Mouse (Mus musculus) adrenal gland, adult 18-20 months (tissue): ENCODE measurements around the gene Lypd4. TPM values are rescaled to one million over a fixed set of nuclear protein-coding genes. Genes with fewer than 3 reads are reported as not detected.

ENCODE experiments used
- DNase-seq, 2 experiments: peaks; one replicate each; pipeline ENCODE4 v3.0.0; 2021 to 2022; ENCODE audit warnings: low spot score in 2 of 2
- total RNA-seq, 2 experiments: library from RNA; stranded (reverse); gene quantifications; 1 replicate in 1 of 2; 2 replicates in 1 of 2; pipeline ENCODE4 v1.2.3; 2021

Lypd4 gene
- total RNA-seq, 2 experiments from 2014 or later: not detected

GRCm38 (mm10) chr7:24889431-24890220, 19.9 kb upstream of the Lypd4 start:
- no peak for DNase-seq

- no peak for DNase-seq
These were observed 17.4 kb upstream of the Lypd4 start for GRCm38 (mm10) chr7:24887096-24887495.

GRCm38 (mm10) chr7:24886308-24886633, 16.5 kb upstream of the Lypd4 start:
- peak in 1 of 2 experiments; percentile 30 for DNase-seq

GRCm38 (mm10) chr7:24885468-24886307, 15.9 kb upstream of the Lypd4 start:
- no peak for DNase-seq

GRCm38 (mm10) chr7:24884693-24885291, 15.1 kb upstream of the Lypd4 start:
- DNase-seq: no peak

- DNase-seq: peak; percentile 97
These were observed 14.4 kb upstream of the Lypd4 start, which contains the start of gene Rps19 for GRCm38 (mm10) chr7:24883896-24884692. Gene Rps19, plus strand, starts transcription at chr7:24884371.

GRCm38 (mm10) chr7:24882416-24883199, 12.9 kb upstream of the Lypd4 start:
- no peak for DNase-seq

- no peak for DNase-seq
These were observed 9.9 kb upstream of the Lypd4 start for GRCm38 (mm10) chr7:24879620-24880019.

GRCm38 (mm10) chr7:24877588-24877987, 7.8 kb upstream of the Lypd4 start:
- no peak for DNase-seq

GRCm38 (mm10) chr7:24869080-24869479, 661 bp downstream of the Lypd4 start:
- no peak for DNase-seq

GRCm38 (mm10) chr7:24864156-24864555, 5.6 kb downstream of the Lypd4 start:
- DNase-seq: no peak

GRCm38 (mm10) chr7:24862853-24863252, 6.9 kb downstream of the Lypd4 start:
- DNase-seq: no peak

- no peak for DNase-seq
These were observed 7.8 kb downstream of the Lypd4 start, which contains the start of gene Gm9844 for GRCm38 (mm10) chr7:24861913-24862312. Gene Gm9844, plus strand, starts transcription at chr7:24862213.

- no peak for DNase-seq
These were observed 10.5 kb downstream of the Lypd4 start for GRCm38 (mm10) chr7:24859234-24859633.

- no peak for DNase-seq
These were observed 13.2 kb downstream of the Lypd4 start for GRCm38 (mm10) chr7:24856460-24857120.

GRCm38 (mm10) chr7:24853695-24854094, 16.0 kb downstream of the Lypd4 start:
- no peak for DNase-seq

GRCm38 (mm10) chr7:24853233-24853563, 16.5 kb downstream of the Lypd4 start:
- no peak for DNase-seq

GRCm38 (mm10) chr7:24852557-24853232, 17.0 kb downstream of the Lypd4 start:
- no peak for DNase-seq
